Mouse (Mus musculus) liver, postnatal 0 days (tissue): Measurements from ENCODE around the gene Ppp1r3e. TPM values are rescaled to one million over a fixed set of nuclear protein-coding genes. Genes with fewer than 3 reads are reported as not detected.

Source experiments
- ATAC-seq: fragments of 200-750 bp; cut with Nextera tagmentation; 2 replicates; pipeline ENCODE4 v1.8.0; 2017; ENCODE audit warnings: mild to moderate bottlenecking, moderate library complexity
- DNase-seq: peaks from one replicate; pipeline ENCODE4 v3.0.0-alpha.2; 2016
- H3K27ac ChIP-seq: fragments of 300-500 bp; sonication (generic); 2 replicates; pipeline ENCODE4 v1.5.1; 2014; ENCODE audit warnings: antibody characterized with exemption, moderate library complexity, mild to moderate bottlenecking, low read depth
- H3K27me3 ChIP-seq: fragments of 300-500 bp; sonication (generic); 2 replicates; pipeline ENCODE4 v1.6.1; 2014; ENCODE audit warnings: low read length, control low read depth, mixed read lengths; ENCODE audit not compliant: insufficient read depth
- H3K36me3 ChIP-seq: fragments of 300-500 bp; sonication (generic); replicated peaks from 2 replicates; pipeline ENCODE4 v1.6.1; 2014; ENCODE audit warnings: mild to moderate bottlenecking, control low read depth, low read length, moderate library complexity, mixed read lengths; ENCODE audit not compliant: insufficient read depth
- H3K4me1 ChIP-seq: fragments of 300-500 bp; sonication (generic); 2 replicates; pipeline ENCODE4 v1.6.1; 2014; ENCODE audit warnings: antibody characterized with exemption, mild to moderate bottlenecking, control low read depth; ENCODE audit not compliant: insufficient read depth
- H3K4me2 ChIP-seq: fragments of 300-500 bp; sonication (generic); 2 replicates; pipeline ENCODE4 v1.6.1; 2014; ENCODE audit warnings: low read depth, mild to moderate bottlenecking, low read length, moderate library complexity, mixed read lengths
- H3K4me3 ChIP-seq: fragments of 300-500 bp; sonication (generic); 2 replicates; pipeline ENCODE4 v1.5.1; 2014; ENCODE audit warnings: low read depth, low read length
- H3K9ac ChIP-seq: fragments of 300-500 bp; sonication (generic); replicated peaks from 2 replicates; pipeline ENCODE4 v1.6.1; 2014; ENCODE audit warnings: mild to moderate bottlenecking, moderate library complexity
- H3K9me3 ChIP-seq: fragments of 300-500 bp; sonication (generic); 2 replicates; pipeline ENCODE4 v1.6.1; 2016; ENCODE audit warnings: mild to moderate bottlenecking, control low read depth, low read length, mixed read lengths
- CTCF ChIP-seq: sonication (generic); IDR thresholded peaks from 2 replicates; pipeline ENCODE4 v1.5.1; 2016; ENCODE audit warnings: antibody characterized with exemption, low read depth
- EP300 ChIP-seq: IDR thresholded peaks from 2 replicates; pipeline ENCODE4 v1.6.1; 2016; ENCODE audit warnings: antibody characterized with exemption, low read depth, mild to moderate bottlenecking
- WGBS: fragments of 180-500 bp; shearing (Covaris S2); extraction: QIAGEN DNeasy Blood & Tissue Kit; methylation state at CpG from one replicate; pipeline ENCODE4 v1.1.7; 2014; ENCODE audit not compliant: insufficient replicate concordance; 5-methylcytosine and 5-hydroxymethylcytosine counted together
- polyA plus RNA-seq: library from polyadenylated mRNA; unstranded; fragments of >200 nt; fragmentation: Nextera tagmentation; extraction: Ambion mirVana; gene quantifications from 2 replicates; pipeline ENCODE4 v1.2.1, GENCODE M21; 2015

The Ppp1r3e gene
- polyA plus RNA-seq: 0.85 and 0.99 TPM in 2 replicates

GRCm38 (mm10) chr14:54877048-54877715 is at the start of gene Ppp1r3e:
Gene Ppp1r3e (minus strand): TSS chr14:54877550.
- WGBS: under 1% methylated on average over 51 of the region's 61 CpGs
- no peaks in the 10 kb centered on the region for H3K36me3 ChIP-seq
- peak; percentile 80 for DNase-seq
- peak within 1 kb of the TSS; percentile 73 for H3K4me3 ChIP-seq
- ATAC-seq: peak; percentile 82
- TF ChIP-seq EP300 (no peak), CTCF (peak; percentile 18; the same call in 1 of the 2 replicates)
- peak within 1 kb of the TSS; percentile 73 for H3K9ac ChIP-seq
- H3K27ac ChIP-seq: peak within 1 kb of the TSS; percentile 50
- H3K9me3 ChIP-seq: no peaks in the 10 kb centered on the region
- H3K27me3 ChIP-seq: no peaks in the 10 kb centered on the region
- peaks cover 17% of the 10 kb centered on the region for H3K4me1 ChIP-seq
- H3K4me2 ChIP-seq: peak within 1 kb of the TSS; percentile 100

GRCm38 (mm10) chr14:54926401-54927158 is 49.2 kb upstream of the Ppp1r3e start:
- peak overlapping the region; percentile 66 for H3K4me2 ChIP-seq
- peak overlapping the region; percentile 37 for H3K4me3 ChIP-seq
- no peak for TF ChIP-seq CTCF
- TF ChIP-seq EP300: no peak
- H3K4me1 ChIP-seq: peaks cover 11% of the 10 kb centered on the region
- H3K27ac ChIP-seq: no peak overlapping the region
- WGBS: 2% methylated on average over 50 of the region's 58 CpGs
- H3K36me3 ChIP-seq: no peaks in the 10 kb centered on the region
- DNase-seq (no peak), ATAC-seq (no peak)
- no peak overlapping the region; the same call in 1 of the 2 replicates for H3K9ac ChIP-seq
- no peaks in the 10 kb centered on the region for H3K9me3 ChIP-seq
- peaks cover 50% of the 10 kb centered on the region for H3K27me3 ChIP-seq

GRCm38 (mm10) chr14:54925349-54926342 is 48.3 kb upstream of the Ppp1r3e start, which contains the start of gene Efs:
Gene Efs (minus strand): TSS chr14:54926126.
- Histone ChIP-seq H3K4me3 (peak within 1 kb of the TSS; percentile 37), H3K9me3 (no peaks in the 10 kb centered on the region), H3K36me3 (no peaks in the 10 kb centered on the region), H3K4me2 (peak within 1 kb of the TSS; percentile 66), H3K9ac (no peak within 1 kb of the TSS; the same call in 1 of the 2 replicates), H3K27me3 (peaks cover 50% of the 10 kb centered on the region), H3K27ac (no peak within 1 kb of the TSS), H3K4me1 (peaks cover 11% of the 10 kb centered on the region)
- ATAC-seq (peak; percentile 13; the same call in 1 of the 2 replicates), DNase-seq (peak; percentile 26)
- WGBS: 7% methylated on average over 56 of the region's 57 CpGs
- TF ChIP-seq EP300 (no peak), CTCF (no peak)

- no peak overlapping the region for H3K9ac ChIP-seq
- no peak overlapping the region for H3K4me2 ChIP-seq
- no peaks in the 10 kb centered on the region for H3K36me3 ChIP-seq
- peaks cover 50% of the 10 kb centered on the region for H3K27me3 ChIP-seq
- DNase-seq (no peak), ATAC-seq (peak; percentile 76)
- no peak for TF ChIP-seq CTCF
- TF ChIP-seq EP300: no peak
- no peak overlapping the region for H3K27ac ChIP-seq
- no peaks in the 10 kb centered on the region for H3K9me3 ChIP-seq
- WGBS: 56% methylated on average over 7 of the region's 7 CpGs
- no peak overlapping the region for H3K4me3 ChIP-seq
- H3K4me1 ChIP-seq: peaks cover 11% of the 10 kb centered on the region
Observed at GRCm38 (mm10) chr14:54924641-54925348, 47.4 kb upstream of the Ppp1r3e start.

- H3K9me3 ChIP-seq: no peaks in the 10 kb centered on the region
- H3K27ac ChIP-seq: no peak overlapping the region
- no peak for ATAC-seq
- no peak for DNase-seq
- TF ChIP-seq EP300 (no peak), CTCF (no peak)
- no peaks in the 10 kb centered on the region for H3K4me1 ChIP-seq
- peaks cover 10% of the 10 kb centered on the region for H3K27me3 ChIP-seq
- H3K9ac ChIP-seq: no peak overlapping the region
- H3K4me3 ChIP-seq: no peak overlapping the region
- no peaks in the 10 kb centered on the region for H3K36me3 ChIP-seq
- WGBS: 76% methylated on average over 16 of the region's 16 CpGs
- no peak overlapping the region for H3K4me2 ChIP-seq
Observed at GRCm38 (mm10) chr14:54920076-54920685, 42.8 kb upstream of the Ppp1r3e start.
